Mouse (Mus musculus): ENCODE measurements around the gene Fdxr. TPM values are rescaled to one million over a fixed set of nuclear protein-coding genes. Genes with fewer than 3 reads are reported as not detected.

Gene Fdxr
- polyA plus RNA-seq, 1 experiment from 2014 or later: 17.8 TPM

GRCm38 (mm10) chr11:115300745-115301144 is 23.9 kb upstream of the Fdxr start:
- ATAC-seq: no peak
- peaks cover 45% of the 10 kb centered on the region for H3K27me3 ChIP-seq (replicated peaks)
- H3K4me2 ChIP-seq: no peak overlapping the region
- 67% methylated on average over 4 of the region's 4 CpGs for WGBS (ENCODE audit: insufficient replicate concordance)
- no peak overlapping the region for H3K4me3 ChIP-seq
- no peaks in the 10 kb centered on the region for H3K36me3 ChIP-seq
- H3K9ac ChIP-seq: no peak overlapping the region
- H3K4me1 ChIP-seq: 0 out of 2 replicates have a peak, but pooled peaks cover 9% of the 10 kb centered on the region
- 0 out of 2 replicates have a peak, but pooled peaks cover 3% of the 10 kb centered on the region for H3K9me3 ChIP-seq (replicated peaks)
- no peak overlapping the region for H3K27ac ChIP-seq

- ATAC-seq: no peak
- Histone ChIP-seq H3K4me3 (no peak overlapping the region), H3K9ac (no peak overlapping the region), H3K4me2 (0 out of 2 replicates have a peak overlapping the region, but pooled peaks have one; percentile 63), H3K36me3 (no peaks in the 10 kb centered on the region), H3K9me3 (replicated peaks) (0 out of 2 replicates have a peak, but pooled peaks cover 3% of the 10 kb centered on the region), H3K27ac (no peak overlapping the region), H3K27me3 (replicated peaks) (peaks cover 43% of the 10 kb centered on the region), H3K4me1 (0 out of 2 replicates have a peak, but pooled peaks cover 9% of the 10 kb centered on the region)
- 57% methylated on average over 8 of the region's 8 CpGs for WGBS (ENCODE audit: insufficient replicate concordance)
These were observed 21.3 kb upstream of the Fdxr start for GRCm38 (mm10) chr11:115298160-115298559.

- peak; percentile 62 for ATAC-seq
- WGBS (ENCODE audit: insufficient replicate concordance): under 1% methylated on average over 44 of the region's 44 CpGs
- Histone ChIP-seq H3K4me3 (peak within 1 kb of the TSS; percentile 42), H3K27me3 (replicated peaks) (peaks cover 43% of the 10 kb centered on the region), H3K4me2 (peak within 1 kb of the TSS; percentile 63), H3K9me3 (replicated peaks) (0 out of 2 replicates have a peak, but pooled peaks cover 3% of the 10 kb centered on the region), H3K27ac (peak within 1 kb of the TSS; percentile 53), H3K4me1 (0 out of 2 replicates have a peak, but pooled peaks cover 9% of the 10 kb centered on the region), H3K36me3 (no peaks in the 10 kb centered on the region), H3K9ac (peak within 1 kb of the TSS; percentile 37)
These were observed 20.5 kb upstream of the Fdxr start, which contains the start of gene Fads6 for GRCm38 (mm10) chr11:115297214-115297826. Gene Fads6, minus strand, starts transcription at chr11:115297663.

- H3K4me2 ChIP-seq: peak overlapping the region; percentile 63
- H3K9me3 ChIP-seq (replicated peaks): 0 out of 2 replicates have a peak, but pooled peaks cover 3% of the 10 kb centered on the region
- peak overlapping the region; percentile 42 for H3K4me3 ChIP-seq
- no peaks in the 10 kb centered on the region for H3K36me3 ChIP-seq
- peaks cover 43% of the 10 kb centered on the region for H3K27me3 ChIP-seq (replicated peaks)
- 53% methylated on average over 21 of the region's 21 CpGs for WGBS (ENCODE audit: insufficient replicate concordance)
- peaks cover 13% of the 10 kb centered on the region; the same call in 1 of the 2 replicates for H3K4me1 ChIP-seq
- ATAC-seq: no peak
- H3K9ac ChIP-seq: peak overlapping the region; percentile 37; the same call in 1 of the 2 replicates
- H3K27ac ChIP-seq: peak overlapping the region; percentile 53; the same call in 1 of the 2 replicates
These were observed 19.8 kb upstream of the Fdxr start for GRCm38 (mm10) chr11:115296471-115297210.

- H3K9ac ChIP-seq: no peak overlapping the region
- peaks cover 43% of the 10 kb centered on the region for H3K27me3 ChIP-seq (replicated peaks)
- H3K4me2 ChIP-seq: peak overlapping the region; percentile 63
- H3K9me3 ChIP-seq (replicated peaks): 0 out of 2 replicates have a peak, but pooled peaks cover 3% of the 10 kb centered on the region
- peaks cover 17% of the 10 kb centered on the region; the same call in 1 of the 2 replicates for H3K4me1 ChIP-seq
- no peaks in the 10 kb centered on the region for H3K36me3 ChIP-seq
- H3K27ac ChIP-seq: no peak overlapping the region
- 76% methylated on average over 11 of the region's 11 CpGs for WGBS (ENCODE audit: insufficient replicate concordance)
- peak overlapping the region; percentile 42 for H3K4me3 ChIP-seq
- ATAC-seq: no peak
These were observed 19.1 kb upstream of the Fdxr start for GRCm38 (mm10) chr11:115295939-115296338.

GRCm38 (mm10) chr11:115292631-115293375 is 16.0 kb upstream of the Fdxr start:
- Histone ChIP-seq H3K4me1 (peaks cover 17% of the 10 kb centered on the region; the same call in 1 of the 2 replicates), H3K9ac (no peak overlapping the region), H3K27ac (peak overlapping the region; percentile 74), H3K4me2 (peak overlapping the region; percentile 18), H3K4me3 (no peak overlapping the region), H3K27me3 (replicated peaks) (peaks cover 23% of the 10 kb centered on the region), H3K9me3 (replicated peaks) (no peaks in the 10 kb centered on the region), H3K36me3 (no peaks in the 10 kb centered on the region)
- ATAC-seq: peak; percentile 48
- 42% methylated on average over 14 of the region's 14 CpGs for WGBS (ENCODE audit: insufficient replicate concordance)

GRCm38 (mm10) chr11:115291503-115291902 is 14.7 kb upstream of the Fdxr start:
- WGBS (ENCODE audit: insufficient replicate concordance): 69% methylated on average over 10 of the region's 10 CpGs

GRCm38 (mm10) chr11:115290919-115291318 is 14.1 kb upstream of the Fdxr start:
- Histone ChIP-seq H3K4me2 (no peak overlapping the region), H3K4me1 (peaks cover 8% of the 10 kb centered on the region; the same call in 1 of the 2 replicates), H3K4me3 (no peak overlapping the region), H3K9me3 (replicated peaks) (no peaks in the 10 kb centered on the region), H3K27ac (no peak overlapping the region), H3K36me3 (no peaks in the 10 kb centered on the region), H3K9ac (no peak overlapping the region), H3K27me3 (replicated peaks) (peaks cover 4% of the 10 kb centered on the region; the same call in 1 of the 2 replicates)
- ATAC-seq: no peak
- WGBS (ENCODE audit: insufficient replicate concordance): 72% methylated on average over 6 of the region's 6 CpGs

More at GRCm38 (mm10) chr11:115291503-115291902, 14.7 kb upstream of the Fdxr start:
- H3K9me3 ChIP-seq (replicated peaks): no peaks in the 10 kb centered on the region
- no peak overlapping the region for H3K4me2 ChIP-seq
- H3K27me3 ChIP-seq (replicated peaks): peaks cover 10% of the 10 kb centered on the region
- peak overlapping the region; percentile 62 for H3K27ac ChIP-seq
- no peaks in the 10 kb centered on the region for H3K36me3 ChIP-seq
- no peak overlapping the region for H3K9ac ChIP-seq
- H3K4me1 ChIP-seq: peaks cover 11% of the 10 kb centered on the region; the same call in 1 of the 2 replicates
- no peak for ATAC-seq
- no peak overlapping the region for H3K4me3 ChIP-seq

GRCm38 (mm10) chr11:115290314-115290713 is 13.5 kb upstream of the Fdxr start:
- H3K27ac ChIP-seq: no peak overlapping the region
- no peaks in the 10 kb centered on the region for H3K9me3 ChIP-seq (replicated peaks)
- no peaks in the 10 kb centered on the region for H3K27me3 ChIP-seq (replicated peaks)
- no peak for ATAC-seq
- H3K9ac ChIP-seq: no peak overlapping the region
- H3K4me1 ChIP-seq: peaks cover 8% of the 10 kb centered on the region; the same call in 1 of the 2 replicates
- H3K4me3 ChIP-seq: no peak overlapping the region
- WGBS (ENCODE audit: insufficient replicate concordance): 55% methylated on average over 1 of the region's 1 CpGs
- H3K4me2 ChIP-seq: no peak overlapping the region
- no peaks in the 10 kb centered on the region for H3K36me3 ChIP-seq

GRCm38 (mm10) chr11:115289885-115290284 is 13.0 kb upstream of the Fdxr start:
- Histone ChIP-seq H3K36me3 (0 out of 2 replicates have a peak, but pooled peaks cover 1% of the 10 kb centered on the region), H3K4me3 (no peak overlapping the region), H3K9ac (no peak overlapping the region), H3K27ac (no peak overlapping the region), H3K9me3 (replicated peaks) (no peaks in the 10 kb centered on the region), H3K4me1 (peaks cover 12% of the 10 kb centered on the region; the same call in 1 of the 2 replicates), H3K4me2 (no peak overlapping the region), H3K27me3 (replicated peaks) (no peaks in the 10 kb centered on the region)
- ATAC-seq: no peak
- WGBS (ENCODE audit: insufficient replicate concordance): 49% methylated on average over 8 of the region's 8 CpGs

GRCm38 (mm10) chr11:115288305-115288704 is 11.5 kb upstream of the Fdxr start:
- peaks cover 10% of the 10 kb centered on the region; the same call in 1 of the 2 replicates for H3K36me3 ChIP-seq
- peaks cover 14% of the 10 kb centered on the region; the same call in 1 of the 2 replicates for H3K4me1 ChIP-seq
- H3K27me3 ChIP-seq (replicated peaks): no peaks in the 10 kb centered on the region
- no peak overlapping the region for H3K4me2 ChIP-seq
- no peak overlapping the region for H3K27ac ChIP-seq
- no peak for ATAC-seq
- H3K9ac ChIP-seq: no peak overlapping the region
- WGBS (ENCODE audit: insufficient replicate concordance): 68% methylated on average over 2 of the region's 2 CpGs
- H3K9me3 ChIP-seq (replicated peaks): no peaks in the 10 kb centered on the region
- no peak overlapping the region for H3K4me3 ChIP-seq
